Mouse (Mus musculus) olfactory bulb, adult 2 months (tissue): ENCODE measurements around the gene Llgl2.

Experiments
- CTCF ChIP-seq: fragments of 200-500 bp; IDR thresholded peaks from 2 replicates; pipeline ENCODE4 v1.5.1; 2012; ENCODE audit warnings: low read depth, mild to moderate bottlenecking, low read length, moderate library complexity; ENCODE audit not compliant: insufficient read depth
- POLR2A ChIP-seq: fragments of 200-500 bp; IDR thresholded peaks from 2 replicates; pipeline ENCODE4 v1.6.1; 2012; ENCODE audit warnings: mild to moderate bottlenecking, low read depth, low read length, moderate library complexity; ENCODE audit not compliant: insufficient read depth

DNA sequence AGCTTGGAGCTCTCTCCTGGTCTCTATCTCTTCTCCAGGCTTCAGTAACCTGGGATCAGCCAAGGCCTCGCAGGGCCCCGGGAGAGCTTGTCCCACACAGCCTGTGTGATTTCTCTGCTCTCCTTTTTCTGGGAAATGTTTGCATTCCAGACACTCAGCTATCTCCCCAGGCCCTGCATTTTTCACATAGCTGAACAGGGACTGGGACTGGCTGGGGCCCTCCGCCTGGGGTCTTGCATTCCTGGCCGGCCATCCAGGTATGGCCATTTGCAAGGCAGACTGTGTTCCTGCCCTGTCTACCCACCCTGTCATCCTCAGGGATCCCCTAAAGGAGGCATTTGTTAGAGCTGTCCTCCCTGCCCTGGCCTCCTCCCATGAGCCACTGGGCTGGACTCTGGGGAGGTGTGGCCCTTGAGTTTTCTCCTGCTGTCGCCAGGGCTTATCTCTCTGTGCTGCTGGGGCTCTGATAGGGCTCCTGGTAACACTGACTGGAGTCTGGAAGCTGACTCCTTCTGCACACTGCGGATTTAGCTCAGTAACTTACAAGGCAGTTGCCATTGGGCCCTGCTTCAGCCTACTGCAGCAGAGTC lies 18.2 kb downstream of the Llgl2 start:
- no peak for TF ChIP-seq CTCF
- TF ChIP-seq POLR2A: no peak
